Mouse (Mus musculus) heart, embryonic 16.5 days (tissue): Measurements from ENCODE around the gene Chodl. TPM values are rescaled to one million over a fixed set of nuclear protein-coding genes. Genes with fewer than 3 reads are reported as not detected.

Experiments used
- ATAC-seq: fragments of 200-750 bp; cut with Nextera tagmentation; replicated peaks from 2 replicates; pipeline ENCODE4 v1.8.0; 2017; ENCODE audit warnings: moderate number of reproducible peaks; ENCODE audit not compliant: insufficient read depth, low FRiP score; ENCODE audit errors: extremely low read depth
- H3K27ac ChIP-seq: fragments of 300-500 bp; sonication (generic); 2 replicates; pipeline ENCODE4 v1.5.1; 2014; ENCODE audit warnings: mild to moderate bottlenecking, low read length, control low read depth, moderate library complexity
- H3K27me3 ChIP-seq: fragments of 300-500 bp; sonication (generic); 2 replicates; pipeline ENCODE4 v1.6.1; 2014; ENCODE audit warnings: low read length, mixed read lengths; ENCODE audit not compliant: control insufficient read depth, insufficient read depth
- H3K36me3 ChIP-seq: fragments of 300-500 bp; sonication (generic); 2 replicates; pipeline ENCODE4 v1.6.1; 2014; ENCODE audit not compliant: control insufficient read depth, insufficient read depth
- H3K4me1 ChIP-seq: fragments of 300-500 bp; sonication (generic); 2 replicates; pipeline ENCODE4 v1.6.1; 2014; ENCODE audit warnings: low read length, mixed read lengths; ENCODE audit not compliant: control insufficient read depth, insufficient read depth
- H3K4me2 ChIP-seq: fragments of 300-500 bp; sonication (generic); 2 replicates; pipeline ENCODE4 v1.6.1; 2014; ENCODE audit warnings: low read depth, mild to moderate bottlenecking, control low read depth, low read length
- H3K4me3 ChIP-seq: fragments of 300-500 bp; sonication (generic); 2 replicates; pipeline ENCODE4 v1.5.1; 2014; ENCODE audit warnings: mild to moderate bottlenecking, control low read depth, low read length
- H3K9ac ChIP-seq: fragments of 300-500 bp; sonication (generic); 2 replicates; pipeline ENCODE4 v1.6.1; 2014; ENCODE audit warnings: low read length, control low read depth
- H3K9me3 ChIP-seq: fragments of 300-500 bp; sonication (generic); replicated peaks from 2 replicates; pipeline ENCODE4 v1.6.1; 2016; ENCODE audit warnings: low read length; ENCODE audit not compliant: control insufficient read depth
- WGBS: fragments of 180-500 bp; shearing (Covaris S2); extraction: QIAGEN DNeasy Blood & Tissue Kit; methylation state at CpG from one replicate; pipeline ENCODE4 v1.1.7; 2014; 5-methylcytosine and 5-hydroxymethylcytosine counted together
- polyA plus RNA-seq: library from polyadenylated mRNA; unstranded; fragments of >200 nt; fragmentation: Nextera tagmentation; extraction: Ambion mirVana; gene quantifications from 2 replicates; pipeline ENCODE4 v1.2.1, GENCODE M21; 2015

Chodl gene
- polyA plus RNA-seq, 1 experiment from 2014 or later = 0.30 TPM

DNA sequence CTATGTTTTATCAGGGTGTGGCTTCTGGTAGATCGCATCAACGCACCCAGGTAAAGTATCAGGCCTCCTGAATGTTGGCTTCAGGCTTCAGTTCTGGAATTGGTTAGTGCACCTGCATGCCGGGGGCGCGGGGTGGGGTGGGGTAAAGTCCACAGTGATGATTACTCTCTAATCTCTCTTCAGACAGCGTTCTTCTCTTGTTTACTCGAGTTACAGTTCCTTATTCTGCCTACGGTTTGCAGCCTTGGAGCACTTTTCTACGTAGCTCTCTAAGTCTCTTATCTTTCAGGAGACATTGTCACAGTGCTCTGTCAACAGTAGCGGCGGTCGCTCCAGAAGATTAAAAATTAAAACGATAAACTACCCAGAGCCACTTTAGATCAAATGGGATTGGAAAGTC is 43.4 kb downstream of the Chodl start:
- Histone ChIP-seq H3K27ac (no peak overlapping the region), H3K36me3 (no peaks in the 10 kb centered on the region), H3K9me3 (no peaks in the 10 kb centered on the region), H3K4me3 (no peak overlapping the region), H3K4me1 (no peaks in the 10 kb centered on the region), H3K9ac (no peak overlapping the region), H3K27me3 (no peaks in the 10 kb centered on the region), H3K4me2 (no peak overlapping the region)
- no peak for ATAC-seq
- WGBS = 76% methylated on average over 13 of the region's 13 CpGs

- H3K4me2 ChIP-seq = no peak overlapping the region
- H3K9ac ChIP-seq = no peak overlapping the region
- H3K4me1 ChIP-seq = no peaks in the 10 kb centered on the region
- no peak overlapping the region for H3K27ac ChIP-seq
- 70% methylated on average over 8 of the region's 8 CpGs for WGBS
- H3K27me3 ChIP-seq = no peaks in the 10 kb centered on the region
- H3K36me3 ChIP-seq = no peaks in the 10 kb centered on the region
- H3K9me3 ChIP-seq = no peaks in the 10 kb centered on the region
- no peak overlapping the region for H3K4me3 ChIP-seq
- no peak for ATAC-seq
Measured at GRCm38 (mm10) chr16:78976384-78976783, 45.6 kb downstream of the Chodl start.

Other genes starting within 250 kb of the Chodl start
- gene Tmprss15, start 160.1 kb downstream of the Chodl start, polyA plus RNA-seq = not detected in 2 replicates